Mouse (Mus musculus): ENCODE data around the gene Fam83e.

DNA sequence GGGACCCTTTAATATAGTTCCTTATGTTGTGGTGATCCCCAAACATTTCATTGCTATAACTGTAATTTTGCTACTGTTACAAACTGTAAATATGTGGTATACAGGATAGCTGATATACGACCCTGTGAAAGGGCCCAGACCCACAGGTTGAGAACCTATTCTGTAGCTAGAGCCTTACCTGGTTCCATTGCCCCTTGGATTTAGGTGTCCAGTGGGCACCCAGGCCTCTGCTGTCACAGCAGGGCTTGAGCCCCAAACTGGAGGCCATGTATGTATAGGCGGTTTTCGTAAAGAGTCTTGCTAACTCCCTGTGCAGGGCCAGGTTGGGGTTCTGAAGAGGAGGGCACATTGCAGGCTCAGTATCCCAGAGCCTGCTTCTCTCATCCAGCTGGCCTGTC is 4.6 kb upstream of the Fam83e start:
- TF ChIP-seq POLR2A (IDR thresholded peaks at IDR 0.05; ENCODE audit: borderline replicate concordance, control insufficient read depth, low read depth, low read length) (no peak), CTCF (IDR thresholded peaks at IDR 0.05; ENCODE audit: control insufficient read depth, insufficient read depth, low read length) (no peak)

Measured in bone marrow, adult 2 months (tissue).